Mouse (Mus musculus) spleen, adult 12 weeks (tissue): Measurements from ENCODE around the gene Crmp1.

Source experiments
- DNase-seq: peaks from one replicate; pipeline ENCODE4 v3.0.0; 2022; ENCODE audit warnings: low spot score

Crmp1 gene

DNA sequence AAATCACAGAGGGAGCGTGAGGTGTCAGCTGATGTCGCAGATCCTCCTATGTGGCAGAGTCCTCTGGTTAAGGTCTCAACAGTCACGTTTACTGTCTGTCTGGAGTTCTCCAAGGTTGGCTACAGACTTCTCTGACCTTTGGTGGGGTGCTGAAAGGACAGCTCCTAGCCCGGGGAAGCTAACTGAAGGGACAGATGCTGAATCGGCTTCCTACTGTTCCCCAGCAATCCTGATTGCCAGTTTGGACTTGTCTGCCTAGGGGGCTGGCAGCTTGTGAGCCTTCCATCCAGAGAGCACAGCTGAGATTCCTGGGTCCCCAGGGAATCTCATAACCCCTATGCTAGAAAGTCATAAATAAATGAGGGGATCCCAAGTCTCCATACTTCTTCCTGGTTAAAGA is 1.2 kb upstream of the Crmp1 start:
- no peak for DNase-seq

DNA sequence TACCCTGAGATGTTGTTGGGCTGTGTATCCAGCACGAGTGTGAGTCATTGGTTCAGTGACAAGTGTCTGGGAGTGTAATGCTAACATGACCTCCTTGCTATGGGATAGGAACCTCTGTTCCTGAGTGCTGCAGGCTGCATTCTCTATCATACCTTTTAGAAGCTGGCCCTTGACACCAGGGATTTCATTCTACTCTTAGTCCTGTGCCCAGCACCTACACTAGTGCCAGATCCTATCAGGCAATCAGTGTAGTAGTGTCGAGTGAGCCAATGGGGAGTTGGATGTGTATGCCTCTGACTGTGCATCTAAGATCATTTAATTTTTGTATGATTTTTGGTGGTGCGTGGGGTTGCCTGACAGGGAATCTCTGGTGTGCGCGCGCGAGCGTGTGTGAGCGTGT is 516 bp upstream of the Crmp1 start:
- no peak for DNase-seq

DNA sequence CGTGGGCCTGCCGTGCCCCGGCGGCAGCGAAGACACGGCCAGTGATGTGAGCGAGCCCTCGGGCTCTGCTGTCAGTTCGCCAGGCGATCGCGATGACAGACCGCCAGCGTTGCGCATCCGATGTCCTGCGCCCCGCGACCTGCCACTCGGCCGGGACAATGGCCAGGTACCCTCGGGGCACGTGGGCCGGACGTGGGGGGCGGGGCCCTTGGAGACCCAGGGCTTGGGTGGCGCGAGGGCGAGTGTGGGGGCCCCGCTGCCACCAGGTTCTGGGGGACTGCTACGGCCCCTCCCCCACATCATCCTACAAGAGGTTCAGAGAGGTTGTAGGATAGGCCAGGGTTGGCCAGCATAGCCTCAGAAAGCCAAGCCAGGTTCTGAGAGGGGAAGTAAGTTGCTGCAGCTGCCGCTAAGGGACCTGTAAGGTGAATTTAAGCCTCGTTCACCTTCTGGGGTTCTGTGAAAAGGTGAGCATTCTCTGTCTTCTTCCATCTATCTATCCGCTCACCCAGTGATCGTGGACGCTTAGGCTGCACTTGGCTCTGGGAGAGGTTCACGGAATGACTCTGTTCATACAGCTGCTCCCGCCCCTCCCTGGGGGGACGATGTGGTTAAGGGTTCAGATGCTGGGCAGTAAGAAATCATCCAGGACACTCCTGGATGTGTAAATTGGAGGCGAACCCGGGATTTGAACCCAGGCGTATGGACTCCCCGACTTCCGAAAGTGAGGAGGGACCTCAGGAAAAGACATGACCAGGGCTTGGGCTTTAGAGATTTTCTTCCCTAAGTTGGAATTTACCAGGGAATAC is 824 bp downstream of the Crmp1 start:
- DNase-seq: no peak

DNA sequence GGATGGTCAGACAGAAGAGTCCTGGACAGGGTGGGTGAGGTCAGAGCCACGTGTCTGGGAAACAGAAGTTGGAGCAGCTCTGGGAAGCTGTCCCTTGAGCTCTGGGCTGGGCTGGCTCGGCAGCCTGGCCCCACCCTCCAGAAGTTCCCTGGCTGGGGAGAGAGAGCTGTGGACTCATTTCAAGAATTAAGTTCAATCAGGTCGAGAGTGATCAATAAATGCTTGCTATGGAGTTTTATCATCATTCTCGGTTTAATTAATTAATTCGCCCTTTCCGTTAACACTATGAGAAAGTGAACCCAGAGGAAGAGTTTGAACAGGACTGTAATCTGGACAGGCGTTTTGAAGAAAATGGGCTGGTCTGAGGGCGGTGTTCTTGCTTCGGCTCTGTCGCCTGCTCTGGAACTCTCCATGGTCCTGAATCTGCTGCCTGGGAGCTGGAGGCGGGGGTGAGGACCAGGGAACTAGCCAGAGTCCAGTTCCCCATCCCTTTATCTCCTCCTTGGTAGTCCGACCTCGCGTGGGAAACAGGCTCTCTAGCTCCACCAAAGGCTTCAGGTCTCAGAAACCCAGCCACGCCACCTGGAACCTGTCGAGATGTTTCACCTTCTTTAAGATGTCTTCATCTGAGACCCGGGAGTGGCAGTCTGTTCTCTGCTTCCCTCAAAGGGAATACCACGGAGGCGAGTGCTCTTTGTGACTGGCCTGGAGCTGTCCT is 1.6 kb downstream of the Crmp1 start:
- no peak for DNase-seq

DNA sequence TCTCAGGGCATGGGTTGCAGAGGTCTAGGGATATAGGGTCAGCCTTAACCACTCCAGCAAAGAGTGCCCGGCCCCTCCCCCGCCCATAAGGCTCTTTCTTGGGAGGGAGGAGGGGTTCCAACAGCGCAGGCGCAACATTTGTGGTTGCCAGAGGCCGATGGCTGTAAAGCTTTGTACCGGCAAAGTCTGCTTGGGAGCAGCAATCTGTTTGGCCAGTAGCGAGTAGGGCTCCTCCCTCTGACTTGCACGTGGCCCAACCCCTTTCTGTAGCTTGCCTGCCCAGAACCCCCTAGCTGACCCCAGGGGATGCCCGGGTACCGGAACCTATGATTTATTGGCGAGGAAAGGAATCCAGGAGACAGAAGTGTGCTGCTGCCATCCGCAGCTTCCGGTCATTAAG is 2.4 kb downstream of the Crmp1 start:
- DNase-seq: no peak

DNA sequence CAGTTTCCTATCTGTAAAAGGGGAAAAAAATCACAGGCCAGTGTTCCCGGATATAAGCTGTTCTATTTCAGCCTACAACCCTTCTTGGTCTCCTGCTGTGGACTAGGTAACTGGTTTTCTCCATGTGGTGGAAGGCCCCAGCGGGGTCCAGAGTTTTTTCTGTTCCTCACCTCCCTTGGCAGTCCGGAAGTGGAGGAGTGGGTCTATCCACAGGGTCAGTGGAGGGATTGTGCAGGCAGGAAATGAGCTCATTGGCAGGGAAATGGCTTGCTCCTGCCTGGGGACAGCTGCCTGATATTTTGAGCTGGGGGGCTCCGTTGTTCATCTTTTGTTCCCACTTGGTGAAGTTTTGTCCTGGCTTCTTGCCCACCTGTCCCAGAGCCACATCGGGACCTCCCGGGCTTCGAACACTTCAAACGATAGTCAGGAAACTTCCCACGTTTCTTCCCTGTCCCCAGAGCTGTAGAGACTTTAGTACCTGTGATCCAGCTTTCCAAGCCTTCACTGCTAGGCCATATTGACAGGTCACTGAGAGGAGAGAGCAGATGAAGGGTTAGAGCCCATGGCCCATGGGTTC is 3.0 kb downstream of the Crmp1 start:
- no peak for DNase-seq

DNA sequence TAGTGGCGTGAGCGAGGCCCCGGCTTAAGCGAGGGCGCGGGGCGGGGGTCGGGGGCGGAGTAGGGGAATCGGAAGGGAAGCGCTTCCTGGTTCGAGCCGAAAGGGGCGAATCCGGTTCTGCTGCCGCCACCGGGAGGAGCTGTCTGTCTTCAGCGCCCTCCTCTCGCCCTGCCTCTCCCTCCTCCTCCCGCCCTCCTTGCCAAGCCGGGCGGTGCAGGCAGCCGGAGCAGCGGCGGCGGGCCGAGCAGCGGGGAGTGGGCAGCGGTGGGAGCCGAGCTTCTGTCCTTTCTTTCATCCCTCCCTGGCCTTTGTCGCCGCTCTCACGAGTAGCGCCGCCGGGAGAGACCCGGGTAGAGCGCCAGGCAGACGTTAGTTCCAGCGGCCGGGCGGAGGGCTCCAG is 3.9 kb downstream of the Crmp1 start:
- no peak for DNase-seq

DNA sequence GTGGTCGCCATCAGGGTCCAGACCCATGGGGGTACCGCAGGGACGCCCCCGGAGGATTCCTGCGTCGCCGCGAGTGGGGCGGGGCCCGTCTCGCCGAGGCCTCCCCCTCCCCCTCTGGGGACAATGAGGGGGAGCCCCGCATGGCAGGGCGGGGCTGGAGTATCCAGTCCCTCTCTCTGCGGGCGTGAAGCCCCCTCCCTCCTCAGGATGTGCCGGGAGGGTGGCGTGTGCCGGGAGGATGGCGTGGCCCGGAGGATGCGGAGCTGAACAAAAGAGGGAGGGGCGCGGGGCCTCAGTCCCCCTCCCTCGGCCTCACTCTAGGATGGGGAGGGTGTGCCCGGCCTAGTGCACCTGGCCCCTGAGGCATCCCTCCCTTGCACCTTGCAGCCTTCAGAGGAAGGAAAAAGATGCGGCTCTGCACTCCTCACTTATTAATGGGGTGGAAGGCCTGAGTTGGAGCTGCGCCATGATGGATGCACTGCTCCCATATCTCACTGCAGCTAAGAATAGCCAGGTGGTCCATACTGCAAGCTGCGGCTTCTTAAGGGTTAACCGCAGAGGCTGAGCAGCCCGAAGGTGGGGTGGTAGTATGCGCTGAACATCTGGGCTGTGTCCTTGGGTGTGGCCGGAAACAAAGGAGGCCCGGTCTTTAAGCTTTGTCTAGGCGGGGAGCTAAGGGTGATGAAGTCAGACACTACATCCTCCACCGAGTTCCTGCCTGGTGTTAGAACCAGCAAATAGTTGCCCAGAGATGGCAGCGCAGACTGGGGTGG is 4.6 kb downstream of the Crmp1 start:
- DNase-seq: no peak

DNA sequence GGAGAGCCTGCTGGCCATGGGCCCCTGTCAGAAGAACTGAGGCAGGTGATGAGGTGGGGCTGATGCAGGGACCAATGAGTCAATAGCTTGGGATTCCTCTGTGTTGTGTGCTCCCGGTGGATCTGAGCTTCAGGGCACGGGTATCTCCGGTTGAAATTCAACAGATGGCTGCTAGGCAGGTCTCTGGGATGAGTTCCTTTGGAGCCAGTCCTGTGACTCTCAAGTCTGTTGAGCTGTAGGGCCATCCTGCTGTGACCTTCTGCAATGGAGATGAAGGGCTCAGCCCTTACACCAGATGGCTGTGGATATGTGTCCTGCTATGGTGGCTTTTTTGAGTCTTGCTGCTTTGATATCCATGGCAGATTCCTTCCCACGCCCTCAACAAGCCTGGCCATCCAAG is 5.7 kb downstream of the Crmp1 start:
- DNase-seq: no peak

DNA sequence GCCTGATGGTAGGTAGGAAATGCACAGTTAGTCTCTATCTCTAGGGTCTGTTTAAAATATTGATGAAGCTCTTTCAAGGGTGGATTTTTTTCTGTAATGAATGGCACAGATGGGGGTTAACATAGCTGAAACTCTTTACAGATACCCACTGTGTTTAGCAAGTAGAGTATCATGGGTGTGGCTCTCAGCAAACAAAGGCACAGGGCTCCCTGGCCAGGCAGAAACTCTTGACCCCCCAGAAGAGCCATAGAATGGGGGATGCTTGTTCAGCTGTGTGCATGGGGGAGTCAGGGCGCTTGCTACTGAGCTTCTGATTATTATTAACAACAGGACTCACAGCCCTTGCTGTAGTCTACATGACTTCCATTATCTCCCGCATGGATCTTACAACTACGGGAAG is 7.1 kb downstream of the Crmp1 start:
- DNase-seq: no peak

DNA sequence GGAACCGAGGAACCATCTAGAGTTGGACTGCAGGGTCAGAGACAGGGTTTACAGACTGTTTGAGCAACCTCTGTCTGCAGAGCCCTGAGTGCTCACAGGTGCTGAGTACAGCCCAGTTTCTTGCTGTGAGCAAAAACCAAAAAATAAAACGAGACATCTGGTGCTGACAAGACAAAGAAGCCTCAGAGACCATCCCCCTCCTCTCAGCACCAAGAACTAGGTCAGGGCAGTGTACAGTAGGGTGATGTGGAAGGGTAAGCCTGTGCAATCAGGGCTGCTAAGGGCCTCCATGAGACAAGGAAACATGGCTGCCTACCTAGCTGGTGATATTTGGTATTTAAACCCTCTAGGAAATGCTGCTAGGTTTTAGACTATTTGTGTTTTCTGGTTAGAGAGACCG is 9.9 kb downstream of the Crmp1 start:
- DNase-seq: no peak

DNA sequence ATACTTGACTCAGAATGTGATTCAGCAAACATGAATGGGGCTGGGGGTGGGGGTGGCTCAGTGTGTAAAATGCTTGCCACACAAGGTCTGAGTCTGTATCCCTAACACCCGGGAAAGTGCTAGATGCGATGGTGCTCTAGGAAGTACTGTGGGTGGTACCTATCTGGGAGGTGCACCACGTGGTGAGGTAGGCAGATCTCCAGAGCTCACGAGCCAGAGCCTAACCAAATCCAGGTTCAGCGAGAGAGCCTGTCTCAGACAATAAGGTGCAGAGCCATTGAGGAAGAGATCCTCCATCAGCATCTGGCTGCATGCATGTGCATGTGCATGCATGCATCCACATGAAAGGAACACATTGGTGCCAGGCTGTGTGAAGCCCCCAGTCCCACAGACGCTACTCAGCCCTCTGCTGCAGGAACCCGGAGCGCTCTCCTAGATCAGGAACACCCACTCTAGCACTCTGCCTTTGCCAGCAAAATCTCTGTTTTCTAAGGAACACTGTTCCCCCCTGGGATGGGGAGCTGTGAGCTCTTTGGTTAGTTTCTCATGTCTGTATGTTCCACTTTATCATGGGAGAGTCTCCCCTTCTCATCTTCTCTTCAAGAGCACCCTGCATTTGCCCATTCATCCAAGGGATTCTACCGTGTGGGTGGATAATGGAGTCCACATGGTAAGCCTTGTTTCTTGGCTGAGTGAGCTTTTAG is 10.5 kb downstream of the Crmp1 start:
- no peak for DNase-seq

DNA sequence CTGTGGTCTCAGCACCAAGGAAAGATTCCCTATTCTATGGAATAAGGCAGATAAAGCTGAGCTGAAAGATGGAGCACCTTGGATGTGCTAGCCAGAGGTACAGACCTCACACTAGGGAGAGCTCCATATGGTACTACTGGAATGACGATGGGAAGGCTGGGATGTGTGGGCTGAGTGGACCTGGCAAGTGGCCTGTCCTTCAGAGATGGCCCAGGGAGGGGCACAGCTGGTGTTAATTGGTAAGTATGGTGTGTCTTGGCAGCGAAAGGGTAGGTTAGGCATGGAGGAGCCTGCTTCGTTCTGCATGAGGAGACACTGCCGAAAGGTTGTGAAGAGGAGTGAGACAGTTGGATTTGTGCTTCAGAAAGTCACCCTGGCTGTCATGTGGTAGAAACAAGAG is 12.8 kb downstream of the Crmp1 start:
- no peak for DNase-seq

DNA sequence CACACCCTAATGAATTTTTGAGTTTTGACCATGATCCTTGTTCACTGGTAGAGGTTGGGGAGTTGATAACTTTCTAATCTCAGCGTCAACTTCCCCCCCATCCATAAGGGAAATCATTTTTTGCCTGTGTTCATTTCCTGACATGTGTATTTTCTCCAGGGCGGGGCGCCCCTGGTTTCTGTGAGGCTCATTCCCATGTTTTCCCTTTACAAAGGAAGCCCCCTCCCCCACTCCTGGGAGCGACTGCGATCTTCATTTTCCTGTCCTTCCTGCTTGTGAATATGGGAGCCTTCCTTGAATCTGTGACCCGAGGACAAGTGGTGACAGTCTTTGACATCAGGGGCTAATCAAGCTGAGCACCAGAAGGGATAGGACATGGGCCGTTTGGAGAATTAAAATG is 15.1 kb downstream of the Crmp1 start:
- no peak for DNase-seq

DNA sequence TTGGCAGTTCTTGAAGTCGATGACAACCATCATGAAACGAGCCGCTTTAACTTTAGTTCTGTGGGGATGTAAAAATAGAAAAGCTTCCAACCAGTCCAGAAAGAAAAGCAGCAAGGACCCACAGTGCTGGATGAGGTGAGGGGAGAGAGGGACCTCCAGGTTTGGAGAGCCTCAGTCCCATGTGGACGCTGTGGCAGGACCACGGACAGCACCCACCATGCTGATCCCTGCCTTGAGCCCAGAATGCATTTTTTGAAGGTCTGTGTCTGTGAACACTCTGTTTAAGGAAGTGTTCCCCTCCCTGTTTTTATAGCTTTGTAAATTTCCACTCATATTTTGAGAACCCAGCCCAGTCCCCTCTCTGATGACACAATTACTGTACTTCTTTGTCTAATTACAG is 15.5 kb downstream of the Crmp1 start:
- DNase-seq: no peak

DNA sequence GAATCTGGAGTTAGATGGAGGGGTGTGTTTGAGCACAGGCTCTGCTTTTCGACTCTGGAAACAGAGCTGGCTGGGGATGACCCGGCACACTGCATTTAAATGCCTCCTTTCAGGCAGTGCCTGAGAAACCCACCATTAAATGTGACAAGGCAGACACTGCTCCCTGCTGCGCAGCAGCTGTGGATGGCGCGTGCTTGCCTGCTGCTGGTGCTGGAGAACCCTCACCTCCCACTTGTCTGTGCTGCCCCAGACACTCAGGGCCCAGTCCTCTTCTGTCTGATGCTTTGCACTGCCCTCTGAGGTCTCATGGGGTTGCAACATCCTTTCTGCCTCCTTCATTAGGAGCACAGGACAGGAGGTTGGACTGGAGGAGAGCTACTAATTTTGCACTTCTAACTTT is 20.0 kb downstream of the Crmp1 start:
- DNase-seq: no peak

DNA sequence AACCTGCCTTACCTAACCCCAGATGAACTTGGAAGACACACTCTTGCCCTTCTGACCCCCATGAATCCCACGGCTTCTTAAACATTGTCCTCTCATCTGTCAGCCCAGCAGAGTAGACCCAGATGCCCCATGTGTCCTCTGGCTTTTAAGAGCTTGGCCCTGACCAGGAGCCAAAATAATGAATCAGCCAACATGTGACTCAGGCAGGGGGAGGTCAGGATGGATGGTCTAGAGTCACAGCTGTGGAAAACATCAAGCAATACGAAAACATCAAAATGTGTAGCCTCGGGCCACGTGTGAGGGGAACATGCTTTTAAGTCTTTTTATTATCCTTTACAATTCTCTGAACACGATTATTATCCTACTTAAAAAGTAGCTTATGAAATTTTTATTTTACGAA is 22.1 kb downstream of the Crmp1 start:
- DNase-seq: no peak

DNA sequence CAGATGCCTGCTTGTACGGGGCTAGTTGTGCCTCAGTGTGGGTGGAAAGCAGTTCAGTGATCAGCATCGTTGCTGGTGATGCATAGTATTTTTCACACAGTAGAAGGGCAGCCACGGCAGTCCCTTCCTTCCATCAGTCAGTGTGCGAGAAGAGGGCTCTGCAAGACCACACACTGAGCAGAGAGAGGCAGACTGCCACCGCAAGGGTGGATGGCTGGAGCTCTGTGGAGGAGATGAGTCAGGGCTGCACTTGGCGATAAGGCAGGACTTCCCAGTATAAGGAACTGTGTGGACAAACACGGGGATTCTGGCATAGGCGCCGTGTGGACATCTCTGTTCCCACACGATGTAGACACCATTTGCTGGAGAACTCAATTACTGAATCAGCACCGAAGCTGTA is 39.3 kb downstream of the Crmp1 start:
- no peak for DNase-seq

DNA sequence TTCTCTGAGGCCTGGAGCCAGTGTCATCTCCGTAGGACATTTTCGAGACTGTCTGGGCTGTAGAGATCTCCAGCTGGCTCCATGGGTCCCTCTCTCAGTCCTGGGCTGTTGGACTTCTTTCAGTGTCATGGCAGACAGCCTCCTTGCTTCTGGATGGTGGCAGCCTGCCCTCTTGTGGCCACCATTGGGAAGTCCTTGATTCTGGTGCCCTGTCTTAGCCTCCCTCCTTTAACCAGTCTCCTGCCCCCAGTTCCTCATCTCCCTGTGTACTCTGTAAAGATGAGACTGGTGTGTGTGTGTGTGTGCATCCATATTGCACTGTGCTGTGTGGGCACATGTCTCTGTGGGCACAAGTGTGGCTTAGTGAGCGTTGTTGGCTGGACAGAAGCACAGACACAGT is 46.6 kb downstream of the Crmp1 start:
- no peak for DNase-seq

DNA sequence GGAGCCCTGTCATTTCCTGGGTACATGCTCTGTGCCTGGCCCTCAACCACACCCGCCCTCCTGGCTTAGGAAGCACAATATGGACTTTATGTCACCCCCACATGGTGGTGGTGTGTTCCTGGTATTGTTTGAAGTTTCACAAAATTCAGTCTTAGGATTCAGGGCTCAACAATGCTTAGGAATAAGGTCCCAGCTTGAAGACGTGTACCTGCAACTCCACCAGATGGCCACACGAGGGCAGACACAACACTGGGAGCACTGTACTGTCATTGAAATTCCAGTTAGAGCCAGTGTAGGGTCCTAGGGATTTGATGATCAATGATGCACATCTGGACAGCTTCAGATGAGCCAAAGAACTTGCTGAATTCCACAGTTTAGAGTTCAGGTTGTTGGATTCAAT is 47.5 kb downstream of the Crmp1 start:
- DNase-seq: no peak

DNA sequence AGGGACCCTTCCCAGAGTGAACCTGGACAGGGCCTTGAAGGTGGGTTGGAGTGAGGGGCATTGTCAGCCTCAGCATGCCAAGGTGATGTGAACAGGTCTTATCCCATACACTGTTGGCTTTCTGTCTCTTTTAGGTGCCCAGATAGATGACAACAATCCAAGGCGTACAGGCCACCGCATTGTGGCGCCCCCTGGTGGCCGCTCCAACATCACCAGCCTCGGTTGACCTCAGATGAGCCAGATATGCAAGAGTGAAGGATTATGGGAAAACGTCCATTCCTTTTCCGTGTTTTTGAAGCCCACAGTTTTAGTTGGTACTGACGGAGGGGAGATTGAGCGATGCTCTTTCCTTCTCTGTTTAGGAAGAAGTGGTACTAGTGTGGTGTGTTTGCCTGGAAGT is 49.2 kb downstream of the Crmp1 start:
- DNase-seq: no peak

DNA sequence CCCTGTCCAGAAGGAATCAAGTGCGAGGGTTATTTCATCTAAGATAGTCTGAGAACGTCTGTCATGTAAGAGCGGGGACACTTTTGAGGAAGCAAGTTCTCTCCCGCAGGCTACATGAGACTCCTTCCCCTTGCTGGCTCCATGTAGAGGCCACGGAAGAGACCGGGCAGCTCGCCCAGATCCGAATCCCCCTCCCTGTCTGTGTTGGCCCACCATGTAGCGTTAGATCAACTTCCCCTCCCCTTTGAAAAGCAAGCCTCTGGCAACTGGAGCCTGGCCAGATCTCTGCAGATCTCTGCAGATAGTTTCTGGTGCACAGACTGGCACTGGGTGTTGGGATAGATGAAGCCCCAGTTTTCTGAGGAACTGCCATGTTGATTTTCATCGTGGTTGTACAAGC is 55.0 kb downstream of the Crmp1 start:
- no peak for DNase-seq
